Mouse (Mus musculus): Measurements from ENCODE around the gene Ccn6. TPM values are rescaled to one million over a fixed set of nuclear protein-coding genes. Genes with fewer than 3 reads are reported as not detected.
"Not testable (repeated sequence)": the region's sequence is repeated elsewhere in the genome, so short reads cannot be mapped to it uniquely, and the experiment has no call there.

Ccn6 gene
- polyA plus RNA-seq, 2 experiments = 1.3 to 2.0 TPM

DNA sequence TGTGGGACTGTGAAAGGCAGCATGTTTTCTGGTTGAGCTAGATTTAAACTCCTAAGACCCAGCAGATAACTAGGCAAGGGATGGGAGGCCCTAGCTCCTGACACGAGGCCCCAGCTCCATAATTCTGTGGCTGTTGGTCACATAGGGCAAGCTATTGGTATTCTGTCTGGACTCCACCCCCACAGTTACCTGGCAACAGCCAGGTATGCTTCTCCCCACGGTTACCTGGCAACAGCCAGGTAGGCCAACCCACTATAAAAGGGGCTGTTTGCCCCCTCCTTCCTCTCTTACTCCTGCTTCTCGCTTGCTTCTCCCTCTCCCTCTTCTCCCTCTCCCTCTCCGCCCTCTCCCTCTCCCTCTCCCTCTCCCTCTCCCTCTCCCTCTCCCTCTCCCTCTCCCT, 38.9 kb upstream of the Ccn6 start:
- Histone ChIP-seq H3K4me1 (ENCODE audit: control insufficient read depth, insufficient read depth, low read length) (peaks cover under 1% of the 10 kb centered on the region; the same call in 1 of the 2 replicates), H3K27ac (replicated peaks; ENCODE audit: low read depth, low read length) (no peak overlapping the region), H3K36me3 (ENCODE audit: control insufficient read depth, insufficient read depth, low read length) (no peaks in the 10 kb centered on the region), H3K4me2 (replicated peaks; ENCODE audit: low read depth, low read length, severe bottlenecking) (no peak overlapping the region), H3K9me3 (ENCODE audit: control insufficient read depth, low read length) (peaks cover 8% of the 10 kb centered on the region; the same call in 1 of the 2 replicates), H3K9ac (ENCODE audit: low read depth, low read length, severe bottlenecking) (no peak overlapping the region), H3K4me3 (replicated peaks; ENCODE audit: low read length) (no peak overlapping the region), H3K27me3 (ENCODE audit: control insufficient read depth, insufficient read depth, low read length) (no peaks in the 10 kb centered on the region)
- DNase-seq (ENCODE audit: low spot score) (no peak), ATAC-seq (ENCODE audit: low FRiP score, low read depth) (no peak)
- 72% methylated on average over 4 of the region's 4 CpGs for WGBS
- no peak for TF ChIP-seq POLR2A (IDR thresholded peaks at IDR 0.05; ENCODE audit: borderline replicate concordance, extremely low read depth, insufficient read depth, insufficient read length)

DNA sequence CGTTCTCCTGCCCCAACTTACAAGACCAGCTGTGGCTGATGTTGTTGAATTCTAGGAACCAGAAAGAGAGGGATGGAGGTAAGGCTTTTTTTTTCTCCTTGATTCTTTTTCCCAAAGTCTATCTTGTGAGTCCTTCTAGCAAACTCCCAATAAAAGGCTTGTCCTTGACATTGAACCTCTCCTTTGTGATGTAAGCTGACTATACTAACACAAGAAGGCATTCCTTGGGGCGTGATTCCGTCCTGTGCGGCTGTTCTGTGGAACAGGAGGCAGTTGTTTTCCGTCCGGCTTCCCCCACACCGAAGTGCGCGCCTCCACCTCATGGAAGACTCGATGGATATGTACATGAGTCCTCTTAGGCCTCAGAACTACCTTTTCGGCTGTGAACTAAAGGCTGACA, 34.6 kb upstream of the Ccn6 start:
- not testable (repeated sequence) for H3K4me3 ChIP-seq (replicated peaks; ENCODE audit: low read length); H3K9ac ChIP-seq (ENCODE audit: low read depth, low read length, severe bottlenecking); H3K4me2 ChIP-seq (replicated peaks; ENCODE audit: low read depth, low read length, severe bottlenecking); H3K36me3 ChIP-seq (ENCODE audit: control insufficient read depth, insufficient read depth, low read length); ATAC-seq (ENCODE audit: low FRiP score, low read depth); H3K4me1 ChIP-seq (ENCODE audit: control insufficient read depth, insufficient read depth, low read length); H3K9me3 ChIP-seq (ENCODE audit: control insufficient read depth, low read length); DNase-seq (ENCODE audit: low spot score); H3K27ac ChIP-seq (replicated peaks; ENCODE audit: low read depth, low read length); H3K27me3 ChIP-seq (ENCODE audit: control insufficient read depth, insufficient read depth, low read length)
- WGBS = 89% methylated on average over 11 of the region's 11 CpGs

DNA sequence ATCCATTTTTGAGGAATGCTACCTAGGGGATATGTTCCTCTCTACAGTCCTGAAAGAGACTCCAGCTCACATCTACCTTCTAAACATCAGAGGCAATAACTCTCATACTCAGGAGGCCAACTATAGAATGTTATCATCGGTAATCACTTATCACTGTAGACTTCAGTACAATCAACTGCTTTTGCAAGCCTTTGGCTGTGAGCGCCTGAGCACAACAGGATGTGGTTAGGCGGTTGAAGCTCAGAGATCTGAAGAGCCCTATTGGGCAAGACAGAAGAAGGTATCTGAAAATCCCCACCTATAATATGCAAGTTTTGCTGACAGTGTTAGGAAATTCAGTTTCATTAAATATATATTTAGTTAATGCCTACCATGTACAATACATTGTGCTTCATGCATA, 29.1 kb upstream of the Ccn6 start:
- no peak overlapping the region for H3K9ac ChIP-seq (ENCODE audit: low read depth, low read length, severe bottlenecking)
- no peaks in the 10 kb centered on the region for H3K27me3 ChIP-seq (ENCODE audit: control insufficient read depth, insufficient read depth, low read length)
- no peak overlapping the region for H3K4me2 ChIP-seq (replicated peaks; ENCODE audit: low read depth, low read length, severe bottlenecking)
- no peak for ATAC-seq (ENCODE audit: low FRiP score, low read depth)
- H3K9me3 ChIP-seq (ENCODE audit: control insufficient read depth, low read length) = no peaks in the 10 kb centered on the region
- no peaks in the 10 kb centered on the region for H3K36me3 ChIP-seq (ENCODE audit: control insufficient read depth, insufficient read depth, low read length)
- TF ChIP-seq POLR2A (IDR thresholded peaks at IDR 0.05; ENCODE audit: borderline replicate concordance, extremely low read depth, insufficient read depth, insufficient read length) = no peak
- DNase-seq (ENCODE audit: low spot score) = no peak
- no peak overlapping the region for H3K27ac ChIP-seq (replicated peaks; ENCODE audit: low read depth, low read length)
- WGBS = 96% methylated on average over 3 of the region's 3 CpGs
- no peak overlapping the region for H3K4me3 ChIP-seq (replicated peaks; ENCODE audit: low read length)
- no peaks in the 10 kb centered on the region for H3K4me1 ChIP-seq (ENCODE audit: control insufficient read depth, insufficient read depth, low read length)

DNA sequence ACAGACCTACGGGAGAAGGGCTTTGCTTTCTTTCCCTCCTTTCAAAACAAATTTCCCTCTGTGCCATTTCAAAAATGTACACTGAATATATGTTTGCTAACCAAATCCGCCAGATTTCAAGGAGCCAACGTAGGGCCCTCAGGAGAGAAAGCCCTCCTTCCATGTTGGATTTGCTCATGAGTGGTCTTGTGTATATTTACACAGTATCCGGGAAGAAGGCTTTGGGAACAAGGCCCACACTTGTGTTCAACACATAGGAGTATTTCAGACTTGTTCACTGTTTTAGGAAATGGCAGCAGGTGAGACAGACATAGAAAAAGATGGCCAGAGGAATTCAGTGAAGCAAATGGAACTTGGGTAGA, 21.9 kb upstream of the Ccn6 start:
- H3K9ac ChIP-seq (ENCODE audit: low read depth, low read length, severe bottlenecking) = no peak overlapping the region
- H3K9me3 ChIP-seq (ENCODE audit: control insufficient read depth, low read length) = no peaks in the 10 kb centered on the region
- ATAC-seq (ENCODE audit: low FRiP score, low read depth) (no peak), DNase-seq (ENCODE audit: low spot score) (no peak)
- H3K36me3 ChIP-seq (ENCODE audit: control insufficient read depth, insufficient read depth, low read length) = no peaks in the 10 kb centered on the region
- H3K4me3 ChIP-seq (replicated peaks; ENCODE audit: low read length) = no peak overlapping the region
- 83% methylated on average over 4 of the region's 4 CpGs for WGBS
- no peak for TF ChIP-seq POLR2A (IDR thresholded peaks at IDR 0.05; ENCODE audit: borderline replicate concordance, extremely low read depth, insufficient read depth, insufficient read length)
- no peak overlapping the region for H3K27ac ChIP-seq (replicated peaks; ENCODE audit: low read depth, low read length)
- no peak overlapping the region for H3K4me2 ChIP-seq (replicated peaks; ENCODE audit: low read depth, low read length, severe bottlenecking)
- H3K27me3 ChIP-seq (ENCODE audit: control insufficient read depth, insufficient read depth, low read length) = no peaks in the 10 kb centered on the region
- peaks cover 7% of the 10 kb centered on the region for H3K4me1 ChIP-seq (ENCODE audit: control insufficient read depth, insufficient read depth, low read length)

DNA sequence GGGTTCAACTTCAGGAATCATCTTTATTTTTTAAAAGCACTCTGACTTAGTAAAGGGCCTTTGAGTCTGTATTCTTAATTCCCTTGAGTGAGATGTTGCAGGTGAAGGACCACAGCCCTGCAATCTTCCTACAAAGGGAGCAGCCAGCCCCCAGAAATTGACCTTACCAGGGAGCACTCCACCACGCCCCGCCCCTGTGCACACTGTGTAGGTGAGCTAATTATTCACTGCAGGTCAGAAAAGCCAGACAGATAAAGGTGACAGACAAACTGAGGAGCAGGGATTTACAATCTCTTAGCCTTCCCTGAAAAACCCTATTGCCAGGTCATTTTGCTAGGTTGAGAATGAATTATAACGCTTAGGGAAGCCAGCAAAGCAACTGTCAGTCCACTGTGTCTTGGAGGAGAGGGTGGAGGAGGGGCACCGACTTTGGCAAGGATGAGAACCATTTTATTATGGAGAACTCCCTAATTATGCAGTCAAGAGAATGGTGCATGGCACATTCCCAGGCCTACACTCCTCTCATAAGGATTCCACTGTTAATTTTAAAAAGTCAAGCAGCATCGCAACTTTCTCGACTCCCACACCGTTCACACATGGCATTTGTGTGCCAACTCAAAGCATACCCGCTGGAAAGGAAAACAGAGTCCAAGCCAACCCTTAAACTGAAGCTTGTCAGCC, 21.4 kb upstream of the Ccn6 start:
- H3K4me3 ChIP-seq (replicated peaks; ENCODE audit: low read length) = no peak overlapping the region
- H3K36me3 ChIP-seq (ENCODE audit: control insufficient read depth, insufficient read depth, low read length) = no peaks in the 10 kb centered on the region
- H3K4me1 ChIP-seq (ENCODE audit: control insufficient read depth, insufficient read depth, low read length) = peaks cover 7% of the 10 kb centered on the region
- no peaks in the 10 kb centered on the region for H3K9me3 ChIP-seq (ENCODE audit: control insufficient read depth, low read length)
- ATAC-seq (ENCODE audit: low FRiP score, low read depth) = no peak
- no peak overlapping the region for H3K4me2 ChIP-seq (replicated peaks; ENCODE audit: low read depth, low read length, severe bottlenecking)
- H3K27me3 ChIP-seq (ENCODE audit: control insufficient read depth, insufficient read depth, low read length) = no peaks in the 10 kb centered on the region
- WGBS = 79% methylated on average over 8 of the region's 8 CpGs
- no peak overlapping the region for H3K27ac ChIP-seq (replicated peaks; ENCODE audit: low read depth, low read length)
- H3K9ac ChIP-seq (ENCODE audit: low read depth, low read length, severe bottlenecking) = no peak overlapping the region
- TF ChIP-seq POLR2A (IDR thresholded peaks at IDR 0.05; ENCODE audit: borderline replicate concordance, extremely low read depth, insufficient read depth, insufficient read length) = no peak
- no peak for DNase-seq (ENCODE audit: low spot score)

DNA sequence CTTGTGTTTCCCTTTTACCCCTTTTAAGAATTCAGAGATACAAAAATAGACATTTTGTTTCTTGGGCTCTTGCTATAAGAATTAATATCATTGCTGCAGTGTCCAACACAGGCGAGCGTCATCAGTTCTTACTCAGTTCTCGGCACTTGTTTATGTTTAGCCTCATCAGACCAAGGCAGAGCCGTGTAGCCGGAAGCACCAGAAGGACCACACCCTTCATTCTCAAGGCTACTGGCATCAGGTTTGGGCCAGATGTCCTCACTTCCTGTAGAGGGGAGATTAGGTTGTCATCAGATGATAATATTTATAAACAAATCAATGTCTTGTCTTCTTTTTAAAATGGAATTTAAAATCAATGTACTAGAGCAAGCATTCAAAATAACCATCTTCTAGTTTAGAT, 13.4 kb upstream of the Ccn6 start:
- Histone ChIP-seq H3K9ac (ENCODE audit: low read depth, low read length, severe bottlenecking) (no peak overlapping the region), H3K4me1 (ENCODE audit: control insufficient read depth, insufficient read depth, low read length) (0 out of 2 replicates have a peak, but pooled peaks cover 11% of the 10 kb centered on the region), H3K4me3 (replicated peaks; ENCODE audit: low read length) (no peak overlapping the region), H3K27ac (replicated peaks; ENCODE audit: low read depth, low read length) (no peak overlapping the region), H3K36me3 (ENCODE audit: control insufficient read depth, insufficient read depth, low read length) (no peaks in the 10 kb centered on the region), H3K4me2 (replicated peaks; ENCODE audit: low read depth, low read length, severe bottlenecking) (no peak overlapping the region), H3K27me3 (ENCODE audit: control insufficient read depth, insufficient read depth, low read length) (no peaks in the 10 kb centered on the region), H3K9me3 (ENCODE audit: control insufficient read depth, low read length) (no peaks in the 10 kb centered on the region)
- WGBS = 86% methylated on average over 5 of the region's 5 CpGs
- DNase-seq (ENCODE audit: low spot score) (no peak), ATAC-seq (ENCODE audit: low FRiP score, low read depth) (no peak)
- TF ChIP-seq POLR2A (IDR thresholded peaks at IDR 0.05; ENCODE audit: borderline replicate concordance, extremely low read depth, insufficient read depth, insufficient read length) = no peak

All from limb, embryonic 14.5 days (tissue).